Mouse (Mus musculus): Measurements from ENCODE around the gene Asic5. TPM values are rescaled to one million over a fixed set of nuclear protein-coding genes. Genes with fewer than 3 reads are reported as not detected.

Asic5 gene
- polyA plus RNA-seq, 1 experiment, result not detected

GRCm38 (mm10) chr3:82061402-82062180 lies 79.5 kb downstream of the Asic5 start:
- no peak overlapping the region for H3K4me3 ChIP-seq (ENCODE audit: insufficient read depth, low read length)
- no peak overlapping the region for H3K27ac ChIP-seq (ENCODE audit: insufficient read depth, low read depth, low read length)
- TF ChIP-seq POLR2A (IDR thresholded peaks at IDR 0.05; ENCODE audit: borderline replicate concordance, low read depth, low read length), result no peak
- TF ChIP-seq CTCF (IDR thresholded peaks at IDR 0.05; ENCODE audit: low read depth, low read length), result no peak
- no peaks in the 10 kb centered on the region for H3K4me1 ChIP-seq (ENCODE audit: control insufficient read depth, insufficient read depth, low read length)

- TF ChIP-seq CTCF (IDR thresholded peaks at IDR 0.05; ENCODE audit: low read depth, low read length) (no peak), POLR2A (IDR thresholded peaks at IDR 0.05; ENCODE audit: borderline replicate concordance, low read depth, low read length) (no peak)
- Histone ChIP-seq H3K4me1 (ENCODE audit: control insufficient read depth, insufficient read depth, low read length) (no peaks in the 10 kb centered on the region), H3K27ac (ENCODE audit: insufficient read depth, low read depth, low read length) (no peak overlapping the region), H3K4me3 (ENCODE audit: insufficient read depth, low read length) (no peak overlapping the region)
These were observed 85.7 kb downstream of the Asic5 start for GRCm38 (mm10) chr3:82067830-82068229.

Other genes starting within 250 kb of the Asic5 start
- 43.1 and 44.6 TPM in 2 replicates for gene Ctso, start 49.7 kb upstream of the Asic5 start, polyA plus RNA-seq (2012; ENCODE audit: insufficient read depth, insufficient read length, missing spikeins)
- gene Tdo2, start 6.1 kb upstream of the Asic5 start, polyA plus RNA-seq (2012; ENCODE audit: insufficient read depth, insufficient read length, missing spikeins), result not detected in 2 replicates
- not detected in 2 replicates for gene Gucy1b1, start 92.4 kb downstream of the Asic5 start, polyA plus RNA-seq (2012; ENCODE audit: insufficient read depth, insufficient read length, missing spikeins)
- gene Gucy1a1, start 163.5 kb downstream of the Asic5 start, polyA plus RNA-seq (2012; ENCODE audit: insufficient read depth, insufficient read length, missing spikeins), result not detected in 2 replicates